Comparison of ENCODE assay signal across 10 mouse cellular contexts in genomic region chr7:6731930-6732329, GRCm38 (mm10). TPM values are rescaled to one million over a fixed set of nuclear protein-coding genes. Genes with fewer than 3 reads are reported as not detected.
DNase-seq lines count a peak whose midpoint lies in the region; ATAC-seq lines count a peak whose summit lies in the region.
"Had no signal": no experiment of that assay in that cellular context is flagged by ENCODE, and none has a peak within 500 bp of the region (broad histone marks: within the 10 kb centered on the region; RNA-seq: fewer than 3 reads in every experiment).

No protein-coding gene starts in this region.

- peak overlapping the region; percentile 33 for H3K4me2 ChIP-seq in hindbrain, embryonic 11.5 days (replicated peaks; ENCODE audit: low read depth, low read length)
- H3K4me2 ChIP-seq in midbrain, embryonic 11.5 days = peak overlapping the region; percentile 76

- DNase-seq in R1 (ENCODE audit: low read depth, low spot score) = peak; percentile 3
- peak; percentile 16 for DNase-seq in hindbrain, embryonic 11.5 days (ENCODE audit: low spot score)
- DNase-seq in midbrain, embryonic 11.5 days (ENCODE audit: low spot score, missing footprints) = no peak
- DNase-seq in spleen, adult 18-20 months = no peak
- no peak for DNase-seq in cerebellum, adult 9-11 months
- DNase-seq: B cell, adult 2 months had no signal

- WGBS in hindbrain, embryonic 11.5 days = 61% methylated on average over 4 of the region's 4 CpGs
- 47% methylated on average over 4 of the region's 4 CpGs for WGBS in midbrain, embryonic 11.5 days

- peak overlapping the region; percentile 29 for H3K4me3 ChIP-seq in erythroblast, embryonic 14.5 days (replicated peaks)
- H3K4me3 ChIP-seq in hindbrain, embryonic 11.5 days (ENCODE audit: low read depth, low read length) = peak overlapping the region; percentile 55
- H3K4me3 ChIP-seq in midbrain, embryonic 11.5 days (ENCODE audit: low read depth, low read length) = peak overlapping the region; percentile 58

- no peak for ATAC-seq in erythroblast, adult 5-6 weeks (replicated peaks; ENCODE audit: low FRiP score, poor library complexity, severe bottlenecking)
- no peak for ATAC-seq in hindbrain, embryonic 11.5 days (ENCODE audit: low FRiP score)
- no peak for ATAC-seq in midbrain, embryonic 11.5 days (ENCODE audit: low FRiP score)
- no peak for ATAC-seq in megakaryocyte-erythroid progenitor cell, adult 5-6 weeks (replicated peaks; ENCODE audit: low FRiP score, low TSS enrichment, poor library complexity, severe bottlenecking)

- no peaks in the 10 kb centered on the region for H3K36me3 ChIP-seq in erythroblast, embryonic 14.5 days (ENCODE audit: control insufficient read depth)
- no peaks in the 10 kb centered on the region for H3K36me3 ChIP-seq in hindbrain, embryonic 11.5 days (ENCODE audit: control insufficient read depth, insufficient read depth, low read length)
- H3K36me3 ChIP-seq in midbrain, embryonic 11.5 days (ENCODE audit: control insufficient read depth, insufficient read depth, low read length) = no peaks in the 10 kb centered on the region

- peaks cover 43% of the 10 kb centered on the region for H3K9me3 ChIP-seq in erythroblast, embryonic 14.5 days (ENCODE audit: control insufficient read depth, low read length)
- H3K9me3 ChIP-seq in hindbrain, embryonic 11.5 days (ENCODE audit: control insufficient read depth, low read length) = peaks cover 11% of the 10 kb centered on the region; the same call in 1 of the 2 replicates
- peaks cover 20% of the 10 kb centered on the region for H3K9me3 ChIP-seq in midbrain, embryonic 11.5 days (ENCODE audit: control insufficient read depth, low read length)

- H3K4me1 ChIP-seq in erythroblast, embryonic 14.5 days (ENCODE audit: control insufficient read depth) = peaks cover 27% of the 10 kb centered on the region
- H3K4me1 ChIP-seq in hindbrain, embryonic 11.5 days (replicated peaks; ENCODE audit: control insufficient read depth, insufficient read depth, low read length) = no peaks in the 10 kb centered on the region
- no peaks in the 10 kb centered on the region for H3K4me1 ChIP-seq in midbrain, embryonic 11.5 days (ENCODE audit: control insufficient read depth, insufficient read depth, low read length)

- H3K9ac ChIP-seq in hindbrain, embryonic 11.5 days (ENCODE audit: low read depth, low read length) = peak overlapping the region; percentile 31; the same call in 1 of the 2 replicates
- H3K9ac ChIP-seq in midbrain, embryonic 11.5 days (ENCODE audit: low read length) = peak overlapping the region; percentile 44; the same call in 1 of the 2 replicates

- peaks cover 35% of the 10 kb centered on the region for H3K27me3 ChIP-seq in erythroblast, embryonic 14.5 days (ENCODE audit: control insufficient read depth)
- no peaks in the 10 kb centered on the region for H3K27me3 ChIP-seq in hindbrain, embryonic 11.5 days (ENCODE audit: control insufficient read depth, insufficient read depth, low read length)
- no peaks in the 10 kb centered on the region for H3K27me3 ChIP-seq in midbrain, embryonic 11.5 days (ENCODE audit: control insufficient read depth, insufficient read depth, low read length)

- H3K27ac ChIP-seq in hindbrain, embryonic 11.5 days (ENCODE audit: low read depth, low read length) = no peak overlapping the region
- no peak overlapping the region for H3K27ac ChIP-seq in midbrain, embryonic 11.5 days (ENCODE audit: low read depth, low read length)

RNA-seq across cellular contexts. Expression of gene Usp29, which starts 1.6 kb away (rescaled TPM):
- 0.02 TPM in 2 replicates for polyA plus RNA-seq in erythroblast, embryonic 14.5 days (2012)
- total RNA-seq in erythroblast, adult 5-6 weeks (2015; ENCODE audit: low replicate concordance) = 0.19 TPM in 1 of 2 replicates, not detected in the other
- total RNA-seq in erythroblast, adult 5-6 weeks (2017; ENCODE audit: low replicate concordance) = not detected in 2 replicates
- polyA plus RNA-seq in hindbrain, embryonic 11.5 days (2014; fragmentation: Nextera tagmentation; extraction: Ambion mirVana) = 12.4 and 15.1 TPM in 2 replicates
- 10.2 and 10.7 TPM in 2 replicates for polyA plus RNA-seq in midbrain, embryonic 11.5 days (2014; fragmentation: Nextera tagmentation; extraction: Ambion mirVana)
- total RNA-seq in megakaryocyte-erythroid progenitor cell, adult 5-6 weeks (2014; fragmentation: Nextera tagmentation) = not detected in 2 replicates
- not detected in 2 replicates for total RNA-seq in megakaryocyte-erythroid progenitor cell, adult 5-6 weeks (2017)
- total RNA-seq: neutrophil, adult 5-6 weeks had no signal

RNA-seq across cellular contexts. Expression of gene Peg3, which starts 1.7 kb away (rescaled TPM):
- polyA plus RNA-seq in erythroblast, embryonic 14.5 days (2012) = 0.13 and 0.17 TPM in 2 replicates
- total RNA-seq in erythroblast, adult 5-6 weeks (2015; ENCODE audit: low replicate concordance) = not detected in 2 replicates
- not detected in 2 replicates for total RNA-seq in erythroblast, adult 5-6 weeks (2017; ENCODE audit: low replicate concordance)
- polyA plus RNA-seq in hindbrain, embryonic 11.5 days (2014; fragmentation: Nextera tagmentation; extraction: Ambion mirVana) = 112 and 126 TPM in 2 replicates
- polyA plus RNA-seq in midbrain, embryonic 11.5 days (2014; fragmentation: Nextera tagmentation; extraction: Ambion mirVana) = 85.3 and 90.1 TPM in 2 replicates
- not detected in 2 replicates for total RNA-seq in megakaryocyte-erythroid progenitor cell, adult 5-6 weeks (2014; fragmentation: Nextera tagmentation)
- total RNA-seq in megakaryocyte-erythroid progenitor cell, adult 5-6 weeks (2017) = not detected in 2 replicates
- total RNA-seq: neutrophil, adult 5-6 weeks had no signal

RNA-seq across cellular contexts. Expression of gene Zim1, which starts 35.7 kb away (rescaled TPM):
- not detected in 2 replicates for polyA plus RNA-seq in erythroblast, embryonic 14.5 days (2012)
- not detected in 2 replicates for total RNA-seq in erythroblast, adult 5-6 weeks (2015; ENCODE audit: low replicate concordance)
- not detected in 2 replicates for total RNA-seq in erythroblast, adult 5-6 weeks (2017; ENCODE audit: low replicate concordance)
- polyA plus RNA-seq in hindbrain, embryonic 11.5 days (2014; fragmentation: Nextera tagmentation; extraction: Ambion mirVana) = 2.1 and 2.6 TPM in 2 replicates
- polyA plus RNA-seq in midbrain, embryonic 11.5 days (2014; fragmentation: Nextera tagmentation; extraction: Ambion mirVana) = 0.93 and 1.6 TPM in 2 replicates
- total RNA-seq in megakaryocyte-erythroid progenitor cell, adult 5-6 weeks (2014; fragmentation: Nextera tagmentation) = not detected in 2 replicates
- total RNA-seq in megakaryocyte-erythroid progenitor cell, adult 5-6 weeks (2017) = not detected in 2 replicates
- total RNA-seq: neutrophil, adult 5-6 weeks had no signal

Comparison
In these comparisons a context has a peak if more than half of its experiments do, and no peak if none do; other contexts are left out.
1. DNase-seq: peak in R1 (single experiment) and hindbrain, embryonic 11.5 days (single experiment); none in midbrain, embryonic 11.5 days (single experiment), spleen, adult 18-20 months (0 of 2) and cerebellum, adult 9-11 months (single experiment).
2. RNA of gene Usp29, which starts 1.6 kb away (polyA plus RNA-seq): 12.4 to 15.1 TPM in hindbrain, embryonic 11.5 days and 10.2 to 10.7 TPM in midbrain, embryonic 11.5 days; 0.02 TPM in erythroblast, embryonic 14.5 days; every median in the first group is over 10 times any median in the second.
3. RNA of gene Peg3, which starts 1.7 kb away (polyA plus RNA-seq): 112 to 126 TPM in hindbrain, embryonic 11.5 days and 85.3 to 90.1 TPM in midbrain, embryonic 11.5 days; 0.13 to 0.17 TPM in erythroblast, embryonic 14.5 days; every median in the first group is over 10 times any median in the second.
4. Peak in every context shown above with its lines, with median percentiles within 50 percentile points of each other: H3K4me3 ChIP-seq.